Mouse (Mus musculus): ENCODE measurements around the gene Crebzf.

DNA sequence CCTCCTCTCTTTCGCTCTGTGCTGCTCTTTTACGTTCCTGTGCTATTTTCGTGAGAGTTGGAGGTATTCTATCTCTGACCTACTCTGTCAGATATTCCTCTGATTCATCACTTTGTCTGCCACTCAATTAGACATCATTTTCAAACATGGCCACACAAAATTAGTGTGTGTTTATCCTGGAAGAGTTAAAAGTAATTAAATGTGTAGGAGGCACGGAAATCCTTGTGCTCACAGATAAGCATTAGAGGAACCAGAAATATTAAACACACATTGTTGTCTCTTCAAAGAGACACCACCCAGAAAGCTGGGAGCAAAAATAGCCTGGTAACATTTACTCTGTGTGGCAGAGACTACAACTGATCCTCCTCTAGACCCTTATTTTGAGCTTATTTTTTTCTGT lies 2.5 kb upstream of the Crebzf start:
- TF ChIP-seq CTCF (IDR thresholded peaks at IDR 0.05; ENCODE audit: extremely low read depth, insufficient read length, insufficient replicate concordance, low read depth, low read length) (no peak), POLR2A (IDR thresholded peaks at IDR 0.05; ENCODE audit: low read depth, low read length) (no peak)

All from small intestine, adult 2 months (tissue).